Mouse (Mus musculus) neural tube, embryonic 12.5 days (tissue): ENCODE data around the gene Suclg2. TPM values are rescaled to one million over a fixed set of nuclear protein-coding genes. Genes with fewer than 3 reads are reported as not detected.
A peak's percentile ranks its signal among the peaks of the same experiment; 100 is the strongest.

Experiments
- ATAC-seq: fragments of 200-750 bp; cut with Nextera tagmentation; 2 replicates; pipeline ENCODE4 v1.8.0; 2017; ENCODE audit warnings: low read depth, mild to moderate bottlenecking, moderate TSS enrichment, moderate library complexity; ENCODE audit not compliant: low FRiP score
- H3K27ac ChIP-seq: fragments of 300-500 bp; sonication (generic); 2 replicates; pipeline ENCODE4 v1.5.1; 2016
- H3K27me3 ChIP-seq: fragments of 300-500 bp; sonication (generic); replicated peaks from 2 replicates; pipeline ENCODE4 v1.6.1; 2016; ENCODE audit warnings: mild to moderate bottlenecking
- H3K36me3 ChIP-seq: fragments of 300-500 bp; sonication (generic); 2 replicates; pipeline ENCODE4 v1.6.1; 2016; ENCODE audit warnings: mild to moderate bottlenecking
- H3K4me1 ChIP-seq: fragments of 300-500 bp; sonication (generic); 2 replicates; pipeline ENCODE4 v1.6.1; 2016
- H3K4me2 ChIP-seq: fragments of 300-500 bp; sonication (generic); replicated peaks from 2 replicates; pipeline ENCODE4 v1.6.1; 2016; ENCODE audit warnings: mild to moderate bottlenecking
- H3K4me3 ChIP-seq: fragments of 300-500 bp; sonication (generic); 2 replicates; pipeline ENCODE4 v1.5.1; 2016
- H3K9ac ChIP-seq: fragments of 300-500 bp; sonication (generic); 2 replicates; pipeline ENCODE4 v1.6.1; 2016; ENCODE audit warnings: mild to moderate bottlenecking
- H3K9me3 ChIP-seq: fragments of 300-500 bp; sonication (generic); 2 replicates; pipeline ENCODE4 v1.6.1; 2016; ENCODE audit warnings: mild to moderate bottlenecking
- WGBS: fragments of 180-500 bp; shearing (Covaris S2); methylation state at CpG from one replicate; pipeline ENCODE4 v1.1.7; 2016; 5-methylcytosine and 5-hydroxymethylcytosine counted together
- polyA plus RNA-seq: library from polyadenylated mRNA; unstranded; fragments of >200 nt; fragmentation: Nextera tagmentation; extraction: Ambion mirVana; gene quantifications from 2 replicates; pipeline ENCODE4 v1.2.1, GENCODE M21; 2016

Suclg2 gene
- polyA plus RNA-seq, 1 experiment from 2014 or later, result 23.7 TPM

GRCm38 (mm10) chr6:95651391-95651876 is 67.2 kb downstream of the Suclg2 start:
- Histone ChIP-seq H3K36me3 (no peaks in the 10 kb centered on the region), H3K4me1 (no peaks in the 10 kb centered on the region), H3K9ac (no peak overlapping the region), H3K9me3 (no peaks in the 10 kb centered on the region), H3K4me2 (no peak overlapping the region), H3K4me3 (no peak overlapping the region), H3K27ac (no peak overlapping the region), H3K27me3 (no peaks in the 10 kb centered on the region)
- WGBS, result 18% methylated on average over 6 of the region's 6 CpGs
- ATAC-seq, result peak; percentile 48; the same call in 1 of the 2 replicates

GRCm38 (mm10) chr6:95650082-95650722 is 68.4 kb downstream of the Suclg2 start:
- WGBS, result 64% methylated on average over 13 of the region's 13 CpGs
- no peak for ATAC-seq
- Histone ChIP-seq H3K4me2 (no peak overlapping the region), H3K9me3 (no peaks in the 10 kb centered on the region), H3K27me3 (no peaks in the 10 kb centered on the region), H3K27ac (no peak overlapping the region), H3K9ac (no peak overlapping the region), H3K4me3 (no peak overlapping the region), H3K36me3 (no peaks in the 10 kb centered on the region), H3K4me1 (no peaks in the 10 kb centered on the region)

GRCm38 (mm10) chr6:95649123-95649663 is 69.4 kb downstream of the Suclg2 start:
- Histone ChIP-seq H3K4me3 (no peak overlapping the region), H3K27ac (no peak overlapping the region), H3K9me3 (no peaks in the 10 kb centered on the region), H3K36me3 (no peaks in the 10 kb centered on the region), H3K4me2 (no peak overlapping the region), H3K9ac (no peak overlapping the region), H3K4me1 (no peaks in the 10 kb centered on the region), H3K27me3 (no peaks in the 10 kb centered on the region)
- 83% methylated on average over 10 of the region's 10 CpGs for WGBS
- no peak for ATAC-seq

- H3K27me3 ChIP-seq, result no peaks in the 10 kb centered on the region
- no peak overlapping the region for H3K9ac ChIP-seq
- H3K4me1 ChIP-seq, result no peaks in the 10 kb centered on the region
- 78% methylated on average over 2 of the region's 2 CpGs for WGBS
- no peaks in the 10 kb centered on the region for H3K9me3 ChIP-seq
- ATAC-seq, result no peak
- H3K4me3 ChIP-seq, result no peak overlapping the region
- H3K27ac ChIP-seq, result no peak overlapping the region
- H3K36me3 ChIP-seq, result no peaks in the 10 kb centered on the region
- no peak overlapping the region for H3K4me2 ChIP-seq
These were observed 81.2 kb downstream of the Suclg2 start for GRCm38 (mm10) chr6:95637416-95637815.

- Histone ChIP-seq H3K27me3 (no peaks in the 10 kb centered on the region), H3K4me2 (no peak overlapping the region), H3K36me3 (no peaks in the 10 kb centered on the region), H3K27ac (no peak overlapping the region), H3K9me3 (no peaks in the 10 kb centered on the region), H3K9ac (no peak overlapping the region), H3K4me1 (no peaks in the 10 kb centered on the region), H3K4me3 (no peak overlapping the region)
- WGBS, result 41% methylated on average over 2 of the region's 2 CpGs
- no peak for ATAC-seq
These were observed 83.2 kb downstream of the Suclg2 start for GRCm38 (mm10) chr6:95635411-95635810.

GRCm38 (mm10) chr6:95629071-95629470 is 89.5 kb downstream of the Suclg2 start:
- Histone ChIP-seq H3K4me3 (no peak overlapping the region), H3K27ac (no peak overlapping the region), H3K36me3 (no peaks in the 10 kb centered on the region), H3K9me3 (no peaks in the 10 kb centered on the region), H3K4me2 (no peak overlapping the region), H3K27me3 (no peaks in the 10 kb centered on the region), H3K9ac (no peak overlapping the region), H3K4me1 (no peaks in the 10 kb centered on the region)
- 93% methylated on average over 7 of the region's 7 CpGs for WGBS
- no peak for ATAC-seq

- WGBS, result 88% methylated on average over 2 of the region's 2 CpGs
- Histone ChIP-seq H3K9ac (no peak overlapping the region), H3K27ac (no peak overlapping the region), H3K4me3 (no peak overlapping the region), H3K4me1 (no peaks in the 10 kb centered on the region), H3K4me2 (no peak overlapping the region), H3K27me3 (no peaks in the 10 kb centered on the region), H3K9me3 (no peaks in the 10 kb centered on the region), H3K36me3 (no peaks in the 10 kb centered on the region)
- ATAC-seq, result no peak
These were observed 96.8 kb downstream of the Suclg2 start for GRCm38 (mm10) chr6:95621821-95622220.

- no peak for ATAC-seq
- Histone ChIP-seq H3K36me3 (no peaks in the 10 kb centered on the region), H3K9me3 (no peaks in the 10 kb centered on the region), H3K27ac (no peak overlapping the region), H3K4me1 (no peaks in the 10 kb centered on the region), H3K9ac (no peak overlapping the region), H3K4me3 (no peak overlapping the region), H3K4me2 (no peak overlapping the region), H3K27me3 (no peaks in the 10 kb centered on the region)
- 93% methylated on average over 4 of the region's 4 CpGs for WGBS
These were observed 97.8 kb downstream of the Suclg2 start for GRCm38 (mm10) chr6:95620804-95621203.

GRCm38 (mm10) chr6:95619817-95620216 is 98.8 kb downstream of the Suclg2 start:
- H3K9me3 ChIP-seq, result no peaks in the 10 kb centered on the region
- H3K4me3 ChIP-seq, result no peak overlapping the region
- no peaks in the 10 kb centered on the region for H3K27me3 ChIP-seq
- no peak overlapping the region for H3K9ac ChIP-seq
- H3K36me3 ChIP-seq, result no peaks in the 10 kb centered on the region
- ATAC-seq, result no peak
- no peak overlapping the region for H3K27ac ChIP-seq
- no peaks in the 10 kb centered on the region for H3K4me1 ChIP-seq
- no peak overlapping the region for H3K4me2 ChIP-seq

GRCm38 (mm10) chr6:95618434-95618833 is 100.2 kb downstream of the Suclg2 start:
- no peak for ATAC-seq
- Histone ChIP-seq H3K9me3 (no peaks in the 10 kb centered on the region), H3K4me2 (no peak overlapping the region), H3K4me1 (no peaks in the 10 kb centered on the region), H3K9ac (no peak overlapping the region), H3K27me3 (no peaks in the 10 kb centered on the region), H3K36me3 (no peaks in the 10 kb centered on the region), H3K27ac (no peak overlapping the region), H3K4me3 (no peak overlapping the region)
- WGBS, result 90% methylated on average over 4 of the region's 4 CpGs

GRCm38 (mm10) chr6:95613228-95613627 is 105.4 kb downstream of the Suclg2 start:
- H3K4me2 ChIP-seq, result no peak overlapping the region
- no peak overlapping the region for H3K27ac ChIP-seq
- ATAC-seq, result no peak
- no peaks in the 10 kb centered on the region for H3K36me3 ChIP-seq
- no peaks in the 10 kb centered on the region for H3K9me3 ChIP-seq
- no peaks in the 10 kb centered on the region for H3K27me3 ChIP-seq
- H3K4me1 ChIP-seq, result no peaks in the 10 kb centered on the region
- WGBS, result 81% methylated on average over 3 of the region's 3 CpGs
- no peak overlapping the region for H3K9ac ChIP-seq
- H3K4me3 ChIP-seq, result no peak overlapping the region

GRCm38 (mm10) chr6:95612412-95613022 is 106.1 kb downstream of the Suclg2 start:
- Histone ChIP-seq H3K9me3 (no peaks in the 10 kb centered on the region), H3K36me3 (no peaks in the 10 kb centered on the region), H3K4me1 (no peaks in the 10 kb centered on the region), H3K9ac (no peak overlapping the region), H3K4me3 (no peak overlapping the region), H3K4me2 (no peak overlapping the region), H3K27me3 (no peaks in the 10 kb centered on the region), H3K27ac (no peak overlapping the region)
- no peak for ATAC-seq
- 80% methylated on average over 3 of the region's 3 CpGs for WGBS

- Histone ChIP-seq H3K36me3 (no peaks in the 10 kb centered on the region), H3K27ac (no peak overlapping the region), H3K9me3 (no peaks in the 10 kb centered on the region), H3K27me3 (no peaks in the 10 kb centered on the region), H3K4me3 (no peak overlapping the region), H3K4me2 (no peak overlapping the region), H3K9ac (no peak overlapping the region), H3K4me1 (no peaks in the 10 kb centered on the region)
- WGBS, result 87% methylated on average over 3 of the region's 3 CpGs
- ATAC-seq, result no peak
These were observed 107.5 kb downstream of the Suclg2 start for GRCm38 (mm10) chr6:95611059-95611458.
